ENCODE assay signal across 11 mouse cellular contexts in genomic region chr3:121720801-121721690, GRCm38 (mm10). TPM values are rescaled to one million over a fixed set of nuclear protein-coding genes. Genes with fewer than 3 reads are reported as not detected.
DNase-seq lines count a peak whose midpoint lies in the region; ATAC-seq lines count a peak whose summit lies in the region.
"Had no signal": no experiment of that assay in that cellular context is flagged by ENCODE, and none has a peak within 500 bp of the region (broad histone marks: within the 10 kb centered on the region; RNA-seq: fewer than 3 reads in every experiment).

No protein-coding gene starts in this region.

- intact Hi-C loops in left cerebral cortex, postnatal 14 days (cut with DNase I), result no loop called here

- no peaks in the 10 kb centered on the region for H3K9me3 ChIP-seq in hindbrain, embryonic 14.5 days (ENCODE audit: control insufficient read depth, low read length)
- H3K9me3 ChIP-seq in hindbrain, embryonic 12.5 days (replicated peaks), result no peaks in the 10 kb centered on the region
- H3K9me3 ChIP-seq in liver, embryonic 16.5 days (replicated peaks; ENCODE audit: control insufficient read depth, low read length), result no peaks in the 10 kb centered on the region

- H3K27ac ChIP-seq in hindbrain, embryonic 14.5 days, result no peak overlapping the region
- no peak overlapping the region for H3K27ac ChIP-seq in hindbrain, embryonic 12.5 days
- no peak overlapping the region for H3K27ac ChIP-seq in liver, embryonic 16.5 days (ENCODE audit: low read length)

- no peaks in the 10 kb centered on the region for H3K36me3 ChIP-seq in hindbrain, embryonic 14.5 days (replicated peaks; ENCODE audit: control insufficient read depth, insufficient read depth)
- H3K36me3 ChIP-seq in hindbrain, embryonic 12.5 days, result no peaks in the 10 kb centered on the region
- H3K36me3 ChIP-seq in liver, embryonic 16.5 days (ENCODE audit: control insufficient read depth, insufficient read depth), result no peaks in the 10 kb centered on the region

- ATAC-seq in hindbrain, embryonic 14.5 days (ENCODE audit: low FRiP score), result no peak
- no peak; the same call in 1 of the 2 replicates for ATAC-seq in hindbrain, embryonic 12.5 days (ENCODE audit: low FRiP score)
- ATAC-seq in liver, embryonic 16.5 days (ENCODE audit: low read depth), result no peak

- H3K4me1 ChIP-seq in hindbrain, embryonic 14.5 days (replicated peaks; ENCODE audit: control insufficient read depth, insufficient read depth, low read length), result peaks cover 11% of the 10 kb centered on the region; the same call in 1 of the 2 replicates
- H3K4me1 ChIP-seq in hindbrain, embryonic 12.5 days, result peaks cover 26% of the 10 kb centered on the region
- H3K4me1 ChIP-seq in liver, embryonic 16.5 days (ENCODE audit: control insufficient read depth, low read depth, low read length), result no peaks in the 10 kb centered on the region; the same call in 1 of the 2 replicates

- no peak overlapping the region for H3K9ac ChIP-seq in hindbrain, embryonic 14.5 days
- H3K9ac ChIP-seq in hindbrain, embryonic 12.5 days, result no peak overlapping the region
- no peak overlapping the region for H3K9ac ChIP-seq in liver, embryonic 16.5 days (ENCODE audit: low read depth, low read length)

- 43% methylated on average over 14 of the region's 14 CpGs for WGBS in hindbrain, embryonic 14.5 days
- 49% methylated on average over 14 of the region's 14 CpGs for WGBS in hindbrain, embryonic 12.5 days
- WGBS in liver, embryonic 16.5 days (ENCODE audit: insufficient replicate concordance), result 31% methylated on average over 14 of the region's 14 CpGs

- DNase-seq in hindbrain, embryonic 14.5 days (ENCODE audit: low spot score), result no peak
- DNase-seq in 3T3-L1 (ENCODE audit: low read depth, low spot score), result peak; percentile 88
- DNase-seq in MN1 (ENCODE audit: low spot score), result peak; percentile 38
- no peak for DNase-seq in adrenal gland, adult 18-20 months (ENCODE audit: low spot score in 2 of 2)
- DNase-seq in adrenal gland, adult 2 months, result no peak
- DNase-seq in left cerebral cortex, postnatal 14 days (ENCODE audit: low spot score in 2 of 2), result no peak
- DNase-seq: cerebellum, postnatal 25 days had no signal

- no peak overlapping the region for H3K4me3 ChIP-seq in hindbrain, embryonic 14.5 days (replicated peaks; ENCODE audit: low read length)
- H3K4me3 ChIP-seq in hindbrain, embryonic 12.5 days, result no peak overlapping the region
- no peak overlapping the region for H3K4me3 ChIP-seq in liver, embryonic 16.5 days (ENCODE audit: low read depth, low read length)

- peak overlapping the region; percentile 6; the same call in 1 of the 2 replicates for H3K4me2 ChIP-seq in hindbrain, embryonic 14.5 days (replicated peaks)
- H3K4me2 ChIP-seq in hindbrain, embryonic 12.5 days (replicated peaks), result no peak overlapping the region; the same call in 1 of the 2 replicates
- H3K4me2 ChIP-seq in liver, embryonic 16.5 days (ENCODE audit: low read depth, low read length), result peak overlapping the region; percentile 22; the same call in 1 of the 2 replicates

- H3K27me3 ChIP-seq in hindbrain, embryonic 14.5 days (ENCODE audit: control insufficient read depth, insufficient read depth, low read length), result 0 out of 2 replicates have a peak, but pooled peaks cover 3% of the 10 kb centered on the region
- H3K27me3 ChIP-seq in hindbrain, embryonic 12.5 days, result peaks cover 31% of the 10 kb centered on the region
- H3K27me3 ChIP-seq in liver, embryonic 16.5 days (ENCODE audit: control insufficient read depth, insufficient read depth, low read depth, low read length), result peaks cover 27% of the 10 kb centered on the region

RNA-seq across cellular contexts. Expression of gene F3, which starts 2.3 kb away (rescaled TPM):
- 6.5 and 8.2 TPM in 2 replicates for polyA plus RNA-seq in hindbrain, embryonic 14.5 days (2014; fragmentation: Nextera tagmentation; extraction: Ambion mirVana)
- 6.5 and 7.6 TPM in 2 replicates for polyA plus RNA-seq in hindbrain, embryonic 12.5 days (2016; fragmentation: Nextera tagmentation; extraction: Ambion mirVana)
- polyA plus RNA-seq in liver, embryonic 16.5 days (2015; fragmentation: Nextera tagmentation; extraction: Ambion mirVana), result 0.90 and 0.94 TPM in 2 replicates
- total RNA-seq in adrenal gland, adult 18-20 months (2021), result 10 to 100 TPM in 1 of 2 experiments, 1 to 10 TPM in 1; 7.9 to 16.6 TPM
- total RNA-seq in adrenal gland, adult 2 months (2021), result 10 to 100 TPM in 1 of 2 experiments, 1 to 10 TPM in 1; 8.0 to 22.4 TPM
- polyA plus RNA-seq in adrenal gland, adult 2 months (2012; rRNA removed), result 12.7 and 19.4 TPM in 2 replicates
- 10 to 100 TPM; 42.8 to 47.9 TPM for total RNA-seq in left cerebral cortex, postnatal 14 days (2021)

RNA-seq across cellular contexts. Expression of gene 4930432M17Rik, which starts 50.5 kb away (rescaled TPM):
- polyA plus RNA-seq in hindbrain, embryonic 14.5 days (2014; fragmentation: Nextera tagmentation; extraction: Ambion mirVana), result not detected in 2 replicates
- polyA plus RNA-seq in hindbrain, embryonic 12.5 days (2016; fragmentation: Nextera tagmentation; extraction: Ambion mirVana), result not detected in 2 replicates
- polyA plus RNA-seq in liver, embryonic 16.5 days (2015; fragmentation: Nextera tagmentation; extraction: Ambion mirVana), result not detected in 2 replicates
- total RNA-seq in adrenal gland, adult 18-20 months (2021), result not detected
- total RNA-seq in adrenal gland, adult 2 months (2021), result not detected
- not detected in 2 replicates for polyA plus RNA-seq in adrenal gland, adult 2 months (2012; rRNA removed)
- total RNA-seq in left cerebral cortex, postnatal 14 days (2021), result not detected
- total RNA-seq: layer of hippocampus, postnatal 25 days had no signal
- polyA plus RNA-seq: gonadal fat pad, adult 2 months had no signal

Comparison
In these comparisons a context has a peak if more than half of its experiments do, and no peak if none do; other contexts are left out.
1. DNase-seq: peak in 3T3-L1 (single experiment) and MN1 (single experiment); none in hindbrain, embryonic 14.5 days (single experiment), adrenal gland, adult 18-20 months (0 of 2), adrenal gland, adult 2 months (single experiment) and left cerebral cortex, postnatal 14 days (0 of 2).